Mouse (Mus musculus) G1E (cell line): ENCODE results near the gene Atf5.

Source experiments
- CTCF ChIP-seq: IDR thresholded peaks from 2 replicates; pipeline ENCODE4 v1.5.1; 2012; ENCODE audit warnings: low read depth, low read length, inconsistent platforms, mixed read lengths
- GATA1 ChIP-seq: IDR thresholded peaks from 2 replicates; pipeline ENCODE4 v1.6.1; 2012; ENCODE audit warnings: borderline replicate concordance, low read length, inconsistent platforms, mixed read lengths
- GATA2 ChIP-seq: IDR thresholded peaks from 2 replicates; pipeline ENCODE4 v1.6.1; 2012; ENCODE audit warnings: low read depth, low read length, inconsistent platforms, borderline replicate concordance
- TAL1 ChIP-seq: conservative IDR thresholded peaks from 2 replicates; pipeline ENCODE4 v1.6.1; 2012; ENCODE audit warnings: low read depth, low read length, inconsistent platforms, mixed read lengths

DNA sequence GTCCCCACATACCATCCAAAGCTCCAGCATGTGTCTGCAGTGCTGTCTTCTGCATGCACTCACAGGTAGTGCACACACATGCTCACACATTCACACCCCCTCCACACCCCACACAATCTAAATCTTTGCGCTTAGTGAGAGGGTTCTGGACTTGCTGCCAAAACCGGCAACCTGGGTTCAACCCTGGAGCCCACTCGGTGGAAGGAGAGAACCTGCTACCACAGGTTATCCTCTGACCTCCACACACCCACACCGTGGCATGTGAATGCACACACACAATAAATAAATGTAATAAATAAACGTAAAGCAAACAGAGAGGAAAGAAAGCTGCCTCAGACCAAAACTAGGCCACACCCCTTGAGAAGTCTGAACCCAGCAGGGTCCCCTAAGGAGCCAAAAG is 31.3 kb upstream of the Atf5 start:
- TF ChIP-seq CTCF, result no peak
- TF ChIP-seq GATA1, result no peak
- no peak for TF ChIP-seq TAL1
- no peak for TF ChIP-seq GATA2
